Comparison of ENCODE assay signal across 9 mouse cellular contexts in genomic region chr5:66338583-66338982, GRCm38 (mm10).
A peak's percentile ranks its signal among the peaks of the same experiment; 100 is the strongest.
DNase-seq lines count a peak whose midpoint lies in the region; ATAC-seq and TF ChIP-seq lines count a peak whose summit lies in the region.
"Had no signal": no experiment of that assay in that cellular context is flagged by ENCODE, and none has a peak within 500 bp of the region (broad histone marks: within the 10 kb centered on the region; RNA-seq: fewer than 3 reads in every experiment).

No protein-coding gene starts in this region.

- H3K27ac ChIP-seq in liver, embryonic 14.5 days = no peak overlapping the region
- H3K27ac ChIP-seq in lung, embryonic 14.5 days (ENCODE audit: low read depth) = no peak overlapping the region
- H3K27ac ChIP-seq in intestine, embryonic 16.5 days (ENCODE audit: low read length) = no peak overlapping the region

- 29% methylated on average over 7 of the region's 7 CpGs for WGBS in liver, embryonic 14.5 days (ENCODE audit: insufficient replicate concordance)
- WGBS in lung, embryonic 14.5 days = 36% methylated on average over 7 of the region's 7 CpGs
- WGBS in intestine, embryonic 16.5 days = 42% methylated on average over 7 of the region's 7 CpGs

- peaks cover 3% of the 10 kb centered on the region for H3K27me3 ChIP-seq in liver, embryonic 14.5 days (ENCODE audit: control insufficient read depth, insufficient read depth, low read length)
- no peaks in the 10 kb centered on the region for H3K27me3 ChIP-seq in lung, embryonic 14.5 days (ENCODE audit: insufficient read depth, low read length)
- no peaks in the 10 kb centered on the region for H3K27me3 ChIP-seq in intestine, embryonic 16.5 days (replicated peaks; ENCODE audit: control insufficient read depth, insufficient read depth, low read length)

- no peak overlapping the region for H3K9ac ChIP-seq in liver, embryonic 14.5 days (replicated peaks)
- H3K9ac ChIP-seq in lung, embryonic 14.5 days = no peak overlapping the region
- H3K9ac ChIP-seq in intestine, embryonic 16.5 days (ENCODE audit: low read depth, low read length) = no peak overlapping the region

- ATAC-seq in cerebellum, adult (ENCODE audit: insufficient number of reproducible peaks, low FRiP score, low TSS enrichment) = no peak
- ATAC-seq in liver, embryonic 14.5 days (ENCODE audit: insufficient read depth) = no peak
- ATAC-seq in lung, embryonic 14.5 days (ENCODE audit: insufficient read depth) = no peak
- ATAC-seq in intestine, embryonic 16.5 days = no peak

- no peaks in the 10 kb centered on the region for H3K36me3 ChIP-seq in liver, embryonic 14.5 days (replicated peaks; ENCODE audit: control insufficient read depth, insufficient read depth, low read depth)
- no peaks in the 10 kb centered on the region for H3K36me3 ChIP-seq in lung, embryonic 14.5 days (ENCODE audit: insufficient read depth)
- no peaks in the 10 kb centered on the region for H3K36me3 ChIP-seq in intestine, embryonic 16.5 days (ENCODE audit: control insufficient read depth, insufficient read depth, low read length)
- H3K36me3 ChIP-seq: G1E had no signal

- no peak overlapping the region for H3K4me2 ChIP-seq in liver, embryonic 14.5 days (ENCODE audit: low read depth)
- no peak overlapping the region for H3K4me2 ChIP-seq in lung, embryonic 14.5 days
- no peak overlapping the region for H3K4me2 ChIP-seq in intestine, embryonic 16.5 days (ENCODE audit: low read depth, low read length)

- no peaks in the 10 kb centered on the region for H3K9me3 ChIP-seq in liver, embryonic 14.5 days (ENCODE audit: control insufficient read depth, low read length)
- H3K9me3 ChIP-seq in lung, embryonic 14.5 days (ENCODE audit: low read depth, low read length) = no peaks in the 10 kb centered on the region
- no peaks in the 10 kb centered on the region for H3K9me3 ChIP-seq in intestine, embryonic 16.5 days (ENCODE audit: control insufficient read depth, low read length)

- TF ChIP-seq EP300 in liver, embryonic 14.5 days (IDR thresholded peaks at IDR 0.05; ENCODE audit: low read depth) = no peak

- DNase-seq in cerebellum, adult 9-10 months = peak; percentile 24
- no peak for DNase-seq in liver, embryonic 14.5 days (ENCODE audit: low read depth in 3 of 3, low spot score in 3 of 3)
- DNase-seq in liver = no peak
- DNase-seq in embryo, embryonic 9.5 days (ENCODE audit: extremely low spot score) = peak; percentile 32
- DNase-seq in lung, embryonic 14.5 days = peak; percentile 55
- no peak for DNase-seq in spleen, postnatal 36 days (ENCODE audit: low spot score in 2 of 2)

- H3K4me3 ChIP-seq in liver, embryonic 14.5 days (ENCODE audit: insufficient read depth in 1 of 2, low read depth in 2 of 2, low read length in 2 of 2) = no peak overlapping the region
- H3K4me3 ChIP-seq in lung, embryonic 14.5 days (ENCODE audit: low read depth, low read length) = no peak overlapping the region
- no peak overlapping the region for H3K4me3 ChIP-seq in intestine, embryonic 16.5 days (ENCODE audit: low read length)

- peak; percentile 42 for TF ChIP-seq CTCF in liver, embryonic 14.5 days (IDR thresholded peaks at IDR 0.05; ENCODE audit: low read depth)
- peak; percentile 55 for TF ChIP-seq CTCF in lung, embryonic 14.5 days (IDR thresholded peaks at IDR 0.05; ENCODE audit: low read depth)

- no peaks in the 10 kb centered on the region for H3K4me1 ChIP-seq in liver, embryonic 14.5 days (replicated peaks; ENCODE audit: control insufficient read depth in 2 of 2, insufficient read depth in 2 of 2, low read length in 1 of 2)
- peaks cover 9% of the 10 kb centered on the region; the same call in 1 of the 2 replicates for H3K4me1 ChIP-seq in lung, embryonic 14.5 days (ENCODE audit: insufficient read depth)
- peaks cover 25% of the 10 kb centered on the region for H3K4me1 ChIP-seq in intestine, embryonic 16.5 days (ENCODE audit: control insufficient read depth, insufficient read depth, low read length)

Comparison
In these comparisons a context has a peak if more than half of its experiments do, and no peak if none do; other contexts are left out.
1. DNase-seq: peak in cerebellum, adult 9-10 months (single experiment), embryo, embryonic 9.5 days (single experiment) and lung, embryonic 14.5 days (single experiment); none in liver, embryonic 14.5 days (0 of 3), liver (single experiment) and spleen, postnatal 36 days (0 of 2).